Mouse (Mus musculus): ENCODE measurements around the gene Dnaja3.

- no peak for TF ChIP-seq CTCF (IDR thresholded peaks at IDR 0.05; ENCODE audit: borderline replicate concordance, extremely low read depth, insufficient read depth, insufficient read length)
- TF ChIP-seq POLR2A (IDR thresholded peaks at IDR 0.05; ENCODE audit: borderline replicate concordance, extremely low read depth, insufficient read depth, insufficient read length, poor library complexity, severe bottlenecking) = no peak
Measured at GRCm38 (mm10) chr16:4674091-4674490, 34.3 kb downstream of the Dnaja3 start.
